Mouse (Mus musculus) embryonic stem cell, embryonic (primary cell): Measurements from ENCODE around the gene Prm2.

Source experiments
- CTCF ChIA-PET, 4 experiments: fragments of 300-600 bp in 2 of 4; fragments of 350-600 bp in 2 of 4; sonication (Branson Sonifier 250); formaldehyde crosslinking; loops; one replicate each; lab custom pipeline; 2022; ENCODE audit warnings: inconsistent platforms in 2 of 4; lab: Charles Lee
- POLR2A ChIA-PET, 4 experiments: fragments of 300-600 bp in 2 of 4; fragments of 350-600 bp in 2 of 4; sonication (Branson Sonifier 250); formaldehyde crosslinking; loops; one replicate each; lab custom pipeline; 2022; ENCODE audit warnings: antibody characterized with exemption in 4 of 4, inconsistent platforms in 1 of 4; lab: Charles Lee

Prm2 gene

GRCm38 (mm10) chr16:10821387-10821786, 25.5 kb upstream of the Prm2 start:
- ChIA-PET CTCF (no interaction called here), POLR2A (no interaction called here)

GRCm38 (mm10) chr16:10819966-10820365, 24.0 kb upstream of the Prm2 start:
- ChIA-PET CTCF (interaction anchor here in 1 of 4 experiments (1.1 kb wide), 1 partner anchor 26 kb away, joined by 4 read pairs; no protein-coding TSS in a partner anchor), POLR2A (interaction anchor here in 1 of 4 experiments (0.6 kb wide), 1 partner anchor 283 kb away, joined by 3 read pairs; no protein-coding TSS in a partner anchor)

GRCm38 (mm10) chr16:10818579-10819135, 22.7 kb upstream of the Prm2 start:
- ChIA-PET POLR2A (interaction anchor here in 3 of 4 experiments (0.6 to 1.4 kb wide), 5 partner anchors 12 to 48 kb away, joined by 3 to 7 read pairs (median 3); partner anchors contain the start of gene Rmi2 (in 1 of the 3)), CTCF (interaction anchor here in 1 of 4 experiments (0.6 kb wide), 1 partner anchor 52 kb away, joined by 3 read pairs; no protein-coding TSS in a partner anchor)

- POLR2A ChIA-PET, result interaction anchor here in 2 of 4 experiments (0.9 to 1.2 kb wide), 3 partner anchors 12 to 24 kb away, joined by 3 to 4 read pairs (median 3); partner anchors contain the start of gene Rmi2 (in 1 of the 2)
- CTCF ChIA-PET, result interaction anchor here in 2 of 4 experiments (0.6 to 1.4 kb wide), 2 partner anchors 27 to 31 kb away, joined by 3 read pairs; no protein-coding TSS in a partner anchor
Measured at GRCm38 (mm10) chr16:10814864-10815263, 18.9 kb upstream of the Prm2 start.

GRCm38 (mm10) chr16:10813726-10814125, 17.8 kb upstream of the Prm2 start:
- CTCF ChIA-PET, result no interaction called here
- POLR2A ChIA-PET, result interaction anchor here in 1 of 4 experiments (0.9 kb wide), 1 partner anchor 25 kb away, joined by 3 read pairs; no protein-coding TSS in a partner anchor

- ChIA-PET POLR2A (interaction anchor here in 2 of 4 experiments (0.6 to 1.3 kb wide), 3 partner anchors 16 to 88 kb away, joined by 3 to 6 read pairs (median 3); no protein-coding TSS in a partner anchor), CTCF (no interaction called here)
Measured at GRCm38 (mm10) chr16:10812865-10813371, 17.0 kb upstream of the Prm2 start, which contains the start of gene Gm11172. Gene Gm11172, plus strand, starts transcription at chr16:10812915.

- ChIA-PET CTCF (interaction anchor here in 1 of 4 experiments (1.1 kb wide), 1 partner anchor 170 kb away, joined by 3 read pairs; no protein-coding TSS in a partner anchor), POLR2A (interaction anchor here in 1 of 4 experiments (0.7 kb wide), 1 partner anchor 22 kb away, joined by 3 read pairs; the partner anchor contains the start of gene Tnp2)
Measured at GRCm38 (mm10) chr16:10810376-10810775, 14.4 kb upstream of the Prm2 start.

- CTCF ChIA-PET, result interaction anchor here in 1 of 4 experiments (2.6 kb wide), 1 partner anchor 19 kb away, joined by 6 read pairs; no protein-coding TSS in a partner anchor
- POLR2A ChIA-PET, result interaction anchor here in 2 of 4 experiments (1.1 to 1.2 kb wide), 2 partner anchors 12 to 13 kb away, joined by 3 read pairs; no protein-coding TSS in a partner anchor
Measured at GRCm38 (mm10) chr16:10805789-10806527, 10.0 kb upstream of the Prm2 start, which contains the start of gene Prm1. Gene Prm1, minus strand, starts transcription at chr16:10805839.

- ChIA-PET CTCF (interaction anchor here in 2 of 4 experiments (0.6 to 1.7 kb wide), 2 partner anchors 16 to 44 kb away, joined by 3 to 5 read pairs; no protein-coding TSS in a partner anchor), POLR2A (interaction anchor here in 1 of 4 experiments (1.0 to 1.5 kb wide), 2 partner anchors 12 to 17 kb away, joined by 3 read pairs; partner anchors contain the start of gene Socs1)
Measured at GRCm38 (mm10) chr16:10802420-10802819, 6.5 kb upstream of the Prm2 start.

GRCm38 (mm10) chr16:10790702-10791101, 5.2 kb downstream of the Prm2 start, which contains the start of gene Prm3:
Gene Prm3, minus strand, starts transcription at chr16:10790914.
- ChIA-PET CTCF (interaction anchor here (0.6 to 1.1 kb wide), 8 partner anchors 12 to 244 kb away, joined by 3 to 4 read pairs (median 3); no protein-coding TSS in a partner anchor), POLR2A (interaction anchor here in 1 of 4 experiments (0.8 kb wide), 1 partner anchor 217 kb away, joined by 3 read pairs; no protein-coding TSS in a partner anchor)

GRCm38 (mm10) chr16:10788866-10789265, 7.1 kb downstream of the Prm2 start:
- ChIA-PET CTCF (interaction anchor here in 2 of 4 experiments (1.0 to 4.9 kb wide), 6 partner anchors 22 to 223 kb away, joined by 3 to 31 read pairs (median 4); no protein-coding TSS in a partner anchor), POLR2A (interaction anchor here in 3 of 4 experiments (0.7 to 2.7 kb wide), 6 partner anchors 22 to 217 kb away, joined by 3 to 6 read pairs (median 3); partner anchors contain the start of gene Rmi2 (in 1 of the 3))

- POLR2A ChIA-PET, result interaction anchor here (0.7 to 2.7 kb wide), 10 partner anchors 10 to 217 kb away, joined by 3 to 6 read pairs (median 3); partner anchors contain the start of gene Rmi2 (in 1 of the 4)
- CTCF ChIA-PET, result interaction anchor here (0.6 to 4.9 kb wide), 18 partner anchors 21 to 222 kb away, joined by 3 to 31 read pairs (median 3); no protein-coding TSS in a partner anchor
Measured at GRCm38 (mm10) chr16:10788271-10788670, 7.7 kb downstream of the Prm2 start, which contains the start of gene Tnp2. Gene Tnp2, minus strand, starts transcription at chr16:10788660.

GRCm38 (mm10) chr16:10787548-10788058, 8.3 kb downstream of the Prm2 start:
- CTCF ChIA-PET, result interaction anchor here (0.6 to 4.9 kb wide), 17 partner anchors 20 to 219 kb away, joined by 3 to 31 read pairs (median 3); no protein-coding TSS in a partner anchor
- POLR2A ChIA-PET, result interaction anchor here (0.7 to 2.7 kb wide), 6 partner anchors 10 to 139 kb away, joined by 3 to 6 read pairs (median 3); partner anchors contain the start of gene Rmi2 (in 1 of the 4)

GRCm38 (mm10) chr16:10786782-10787547, 9.0 kb downstream of the Prm2 start:
- ChIA-PET POLR2A (interaction anchor here (0.7 to 3.2 kb wide), 34 partner anchors 7 to 594 kb away, joined by 3 to 13 read pairs (median 4); partner anchors contain the start of genes Rmi2 (in 3 of the 4), Atf7ip2 (in 1 of the 4), Ciita (in 1 of the 4) and Dexi (in 1 of the 4)), CTCF (interaction anchor here (0.5 to 4.9 kb wide), 47 partner anchors 9 to 285 kb away, joined by 3 to 31 read pairs (median 4); partner anchors contain the start of genes Prm1 (in 1 of the 4), Prm2 (in 1 of the 4) and Rmi2 (in 1 of the 4))

GRCm38 (mm10) chr16:10786288-10786687, 9.6 kb downstream of the Prm2 start:
- ChIA-PET CTCF (interaction anchor here (0.5 to 4.9 kb wide), 55 partner anchors 9 to 1057 kb away, joined by 3 to 31 read pairs (median 4); partner anchors contain the start of genes Prm1 (in 1 of the 4), Prm2 (in 1 of the 4) and Rmi2 (in 1 of the 4)), POLR2A (interaction anchor here in 3 of 4 experiments (0.7 to 3.2 kb wide), 36 partner anchors 8 to 593 kb away, joined by 3 to 13 read pairs (median 4); partner anchors contain the start of genes Rmi2 (in 2 of the 3), Atf7ip2 (in 1 of the 3), Ciita (in 1 of the 3) and Dexi (in 1 of the 3))
